Mouse (Mus musculus): Measurements from ENCODE around the gene Ugt1a9.

Ugt1a9 gene

DNA sequence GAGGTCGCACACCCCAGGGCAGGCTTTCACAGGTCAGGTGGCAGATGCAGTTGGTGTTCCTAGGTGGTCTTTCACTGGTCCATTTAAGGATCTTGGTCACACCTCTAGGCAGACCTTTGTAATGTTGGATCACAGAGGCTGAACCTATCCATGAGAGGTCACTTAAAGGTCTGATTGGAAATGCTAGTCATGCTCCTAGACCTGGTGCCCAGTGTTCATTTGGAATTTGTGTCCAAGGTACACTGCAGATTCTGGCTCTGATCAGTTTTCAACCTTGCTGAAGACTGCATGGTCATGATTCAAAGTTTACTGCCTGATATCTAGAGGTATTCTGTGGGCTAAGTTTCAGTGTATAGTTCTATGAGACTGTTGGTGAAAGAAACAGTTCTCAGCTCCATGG, 109.1 kb downstream of the Ugt1a9 start:
- DNase-seq (ENCODE audit: low read depth, low spot score), result no peak

DNA sequence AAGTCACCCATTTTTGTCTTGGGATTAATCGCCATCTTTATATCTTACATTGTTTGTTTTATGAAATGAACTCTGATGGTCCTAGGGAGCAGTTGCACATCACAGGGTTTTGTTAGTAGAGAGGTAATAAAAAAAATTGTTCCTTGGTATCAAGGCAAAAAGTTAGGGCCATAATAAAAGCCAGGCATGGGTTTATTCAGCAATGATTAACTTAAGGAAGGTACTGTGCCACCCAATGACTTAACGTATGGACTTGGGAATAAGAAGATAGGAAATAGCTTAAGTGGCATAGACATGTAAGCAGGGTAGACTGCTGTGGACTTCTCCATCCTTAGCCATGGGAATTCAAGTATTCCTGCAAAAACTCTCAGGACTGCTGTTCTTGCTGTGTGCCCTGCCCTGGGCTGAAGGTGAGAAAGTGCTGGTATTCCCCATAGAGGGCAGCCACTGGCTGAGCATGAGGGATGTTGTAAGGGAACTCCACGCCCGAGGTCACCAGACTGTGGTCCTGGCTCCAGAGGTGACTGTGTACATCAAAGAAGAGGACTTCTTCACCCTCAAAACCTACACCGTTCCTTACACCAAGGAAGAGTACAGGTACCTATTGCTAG, 115.8 kb downstream of the Ugt1a9 start:
- DNase-seq (ENCODE audit: low read depth, low spot score), result no peak

GRCm38 (mm10) chr1:88192136-88192535, 121.5 kb downstream of the Ugt1a9 start:
- DNase-seq (ENCODE audit: low read depth, low spot score), result no peak

- no peak for DNase-seq (ENCODE audit: low read depth, low spot score)
Measured at GRCm38 (mm10) chr1:88195687-88196086, 125.1 kb downstream of the Ugt1a9 start.

- DNase-seq (ENCODE audit: low read depth, low spot score), result no peak
Measured at GRCm38 (mm10) chr1:88197443-88197842, 126.8 kb downstream of the Ugt1a9 start.

DNA sequence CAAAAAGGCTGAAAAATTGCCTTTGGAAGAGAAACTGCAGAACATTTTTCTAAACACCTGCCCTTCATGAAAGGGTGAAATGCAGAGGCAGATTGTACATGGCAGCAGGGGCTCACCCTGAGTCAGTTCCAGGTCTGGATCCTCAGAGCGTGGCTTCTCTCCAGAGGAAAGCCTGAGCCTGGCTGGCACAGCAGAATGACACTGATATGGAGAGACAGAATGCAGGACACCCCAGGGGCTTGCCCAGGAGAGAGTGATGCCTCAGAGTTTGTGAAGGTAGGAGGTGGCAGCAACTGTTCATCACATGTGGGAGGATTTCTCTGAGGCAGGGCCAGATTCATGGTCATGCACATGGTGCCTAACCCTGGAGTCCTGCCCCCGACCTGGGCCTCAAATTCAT, 129.4 kb downstream of the Ugt1a9 start:
- DNase-seq (ENCODE audit: low read depth, low spot score), result no peak

DNA sequence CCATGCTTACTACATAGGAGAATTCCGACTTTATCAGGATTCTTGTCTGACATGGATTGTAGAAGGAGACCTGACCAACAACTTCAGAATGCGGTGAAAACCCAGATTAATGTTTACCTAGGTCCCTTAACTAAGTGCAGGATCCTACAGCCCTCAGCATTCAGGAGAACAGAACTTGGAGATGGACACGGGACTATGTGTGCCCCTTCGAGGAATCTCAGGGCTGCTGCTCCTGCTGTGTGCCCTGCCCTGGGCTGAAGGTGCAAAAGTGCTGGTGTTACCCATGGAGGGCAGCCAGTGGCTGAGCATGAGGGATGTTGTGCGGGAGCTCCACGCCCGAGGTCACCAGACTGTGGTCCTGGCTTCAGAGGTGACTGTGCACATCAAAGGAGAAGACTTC, 129.9 kb downstream of the Ugt1a9 start, which contains the start of gene Ugt1a2:
Gene Ugt1a2 (plus strand): TSS at position 146 of the 400 bp plus-strand sequence.
- no peak for DNase-seq (ENCODE audit: low read depth, low spot score)

DNA sequence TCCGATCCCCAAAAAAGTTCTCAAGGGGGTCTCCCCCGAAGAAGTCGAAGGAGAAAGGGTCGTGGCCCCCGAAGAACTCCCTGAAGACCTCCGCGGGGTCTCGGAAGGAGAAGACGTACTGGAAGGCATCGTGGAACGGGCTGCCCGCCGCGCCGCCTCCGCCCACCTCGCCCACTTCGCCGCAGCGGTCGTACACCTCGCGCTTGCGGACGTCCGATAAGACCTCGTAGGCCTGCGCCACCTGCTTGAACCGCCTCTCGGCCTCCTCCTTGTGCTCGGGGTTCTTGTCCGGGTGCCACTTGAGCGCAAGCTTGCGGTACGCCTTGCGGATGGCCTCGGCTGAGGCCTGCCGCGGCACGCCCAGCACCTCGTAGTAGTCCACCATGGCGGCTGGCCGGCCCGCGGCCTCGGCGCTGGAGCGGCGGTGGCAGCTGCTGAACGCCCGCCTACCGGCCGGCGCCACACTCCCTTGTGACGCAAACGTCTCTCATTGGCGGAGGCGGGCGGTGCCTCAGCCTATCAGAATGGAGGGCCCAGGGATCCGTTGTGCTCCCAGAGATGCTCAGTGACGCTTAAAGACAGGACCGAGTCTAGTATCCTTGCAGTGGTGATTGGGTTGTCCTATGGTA, 134.8 kb downstream of the Ugt1a9 start, which contains the start of gene Dnajb3:
Gene Dnajb3 (minus strand): TSS at position 489 of the 629 bp plus-strand sequence.
- peak; percentile 73 for DNase-seq (ENCODE audit: low read depth, low spot score)

- DNase-seq (ENCODE audit: low read depth, low spot score), result no peak
Measured at GRCm38 (mm10) chr1:88206843-88207479, 136.4 kb downstream of the Ugt1a9 start.

GRCm38 (mm10) chr1:88211812-88212211, 141.2 kb downstream of the Ugt1a9 start, which contains the start of gene Ugt1a1:
TSS of gene Ugt1a1 (plus strand) at chr1:88211959.
- DNase-seq (ENCODE audit: low read depth, low spot score), result no peak

- no peak for DNase-seq (ENCODE audit: low read depth, low spot score)
Measured at GRCm38 (mm10) chr1:88212341-88213045, 141.9 kb downstream of the Ugt1a9 start.

- DNase-seq (ENCODE audit: low read depth, low spot score), result no peak
Measured at GRCm38 (mm10) chr1:88213061-88213460, 142.5 kb downstream of the Ugt1a9 start.

DNA sequence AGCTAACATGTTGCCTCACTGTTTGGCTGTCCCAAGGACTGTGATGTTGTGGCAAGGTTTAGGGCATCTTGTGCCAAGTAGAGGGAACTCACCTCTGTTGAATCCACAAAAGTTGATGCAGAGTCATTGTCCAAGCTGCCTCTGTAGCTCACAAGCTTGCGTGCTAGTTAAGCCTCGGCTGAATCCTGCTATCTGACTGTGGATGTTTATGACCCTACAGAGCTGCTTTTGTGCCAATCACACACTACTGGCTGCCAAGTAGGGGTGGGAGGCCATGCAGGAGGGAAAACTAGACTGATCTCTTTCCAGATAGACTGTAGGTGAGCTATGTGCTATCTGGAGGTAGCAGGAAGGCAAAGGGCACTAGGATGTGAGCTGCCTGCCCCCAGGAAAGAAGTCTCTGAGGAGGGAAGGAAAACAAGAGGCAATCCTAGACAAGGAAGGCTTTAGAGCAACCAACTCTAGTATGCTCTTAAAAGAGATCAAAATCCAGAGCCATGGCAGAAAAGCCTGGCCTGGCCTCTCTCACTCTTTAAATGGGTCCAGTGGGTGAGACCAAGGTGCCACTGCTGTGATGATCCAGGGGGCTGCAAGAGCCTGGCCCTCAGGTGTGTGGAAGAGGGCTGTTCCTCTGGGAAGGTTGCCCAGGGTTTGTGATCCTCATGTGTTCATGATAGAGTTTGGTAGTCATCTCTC, 143.3 kb downstream of the Ugt1a9 start:
- DNase-seq (ENCODE audit: low read depth, low spot score), result no peak

DNA sequence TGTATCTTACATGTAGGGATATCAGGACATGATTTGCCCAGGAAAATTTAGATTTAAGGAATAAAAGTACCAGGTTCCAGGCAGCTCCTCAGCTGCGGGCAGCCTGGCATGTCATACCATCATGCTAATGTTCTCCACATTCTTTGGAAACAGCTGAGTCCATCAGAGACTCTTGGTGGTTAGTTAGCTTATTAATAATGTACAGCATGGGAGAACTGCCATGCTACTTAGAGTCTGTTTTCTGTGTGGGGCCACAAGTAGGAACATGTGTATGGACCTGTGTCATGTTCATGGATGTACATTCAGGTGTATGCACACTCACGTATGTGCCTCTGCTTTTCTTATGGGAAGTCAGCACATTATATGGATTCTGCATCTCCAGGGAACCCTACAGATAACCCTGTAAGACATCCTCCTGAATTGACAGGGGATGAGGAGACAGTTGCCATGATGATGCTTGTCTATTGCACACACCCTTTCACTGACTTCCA, 143.9 kb downstream of the Ugt1a9 start:
- DNase-seq (ENCODE audit: low read depth, low spot score), result no peak

DNA sequence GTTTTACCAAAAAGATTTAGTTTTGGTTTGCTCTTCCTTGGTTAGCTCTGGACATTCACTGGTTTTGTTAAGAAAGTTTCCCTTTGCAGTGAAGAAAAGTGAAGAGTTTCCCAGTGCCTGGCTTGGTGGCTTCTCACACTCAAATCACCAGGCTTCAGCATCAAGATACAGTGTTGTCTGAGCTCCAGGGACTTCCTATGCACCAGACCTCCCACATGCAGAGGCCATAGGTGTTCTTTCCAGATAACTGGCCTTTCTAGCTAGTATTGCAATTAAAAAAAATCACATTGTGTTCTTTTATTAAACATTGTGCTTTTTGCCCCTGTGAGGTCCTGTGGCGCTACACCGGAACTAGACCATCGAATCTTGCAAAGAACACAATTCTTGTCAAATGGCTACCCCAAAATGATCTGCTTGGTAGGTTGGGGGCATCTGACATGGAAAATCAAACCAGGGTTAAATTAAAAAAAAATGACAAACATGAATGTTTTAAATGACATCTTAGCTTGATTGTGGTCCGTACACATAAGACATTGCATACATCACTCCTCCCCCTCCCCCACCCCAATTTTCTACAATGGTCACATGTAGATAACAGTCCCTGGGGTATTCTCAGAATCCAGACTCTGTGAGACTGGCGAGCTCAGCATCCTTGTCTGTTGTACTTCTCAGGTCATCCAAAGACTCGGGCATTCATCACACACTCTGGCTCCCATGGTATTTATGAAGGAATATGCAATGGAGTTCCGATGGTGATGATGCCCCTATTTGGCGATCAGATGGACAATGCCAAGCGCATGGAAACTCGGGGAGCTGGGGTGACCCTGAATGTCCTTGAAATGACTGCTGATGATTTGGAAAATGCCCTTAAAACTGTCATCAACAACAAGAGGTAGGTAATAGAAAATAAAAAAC, 145.1 kb downstream of the Ugt1a9 start:
- DNase-seq (ENCODE audit: low read depth, low spot score), result no peak

DNA sequence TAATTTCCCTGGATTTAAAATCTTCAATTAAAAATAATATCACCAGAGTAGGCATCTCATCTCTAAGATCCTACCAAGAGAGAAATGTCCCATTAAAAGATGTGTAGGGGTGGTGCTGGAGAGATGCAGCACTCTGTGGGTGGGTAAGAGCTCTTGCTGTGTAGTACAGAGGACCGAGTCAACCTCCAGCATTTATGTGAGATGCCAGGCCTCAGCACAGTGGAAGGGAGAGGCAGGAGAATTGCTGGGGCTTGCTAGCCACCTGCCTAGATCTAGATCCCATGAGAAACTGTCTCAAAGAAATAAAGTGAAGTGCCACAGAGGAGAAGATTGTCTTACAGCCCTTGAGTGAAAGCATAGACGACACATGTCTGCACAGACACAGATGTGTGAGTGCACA, 146.0 kb downstream of the Ugt1a9 start:
- DNase-seq (ENCODE audit: low read depth, low spot score), result no peak

DNA sequence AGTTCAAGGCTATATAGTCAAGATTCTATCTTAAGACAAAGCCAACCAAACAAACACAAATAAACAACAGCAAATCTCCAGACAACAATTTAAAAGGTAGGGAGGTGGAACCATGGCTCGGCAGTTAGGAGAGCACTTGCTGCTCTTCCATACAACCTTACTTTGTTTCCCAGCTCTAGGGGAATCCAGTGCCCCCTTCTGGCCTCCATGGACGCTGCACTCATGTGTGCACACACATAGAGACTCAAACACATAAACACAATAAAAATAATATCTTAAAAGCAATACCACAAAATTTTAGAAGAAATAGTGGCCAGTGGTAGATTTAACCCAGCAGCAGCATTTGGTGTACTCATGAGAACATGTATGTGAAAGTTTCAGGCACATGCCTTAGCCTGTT, 146.5 kb downstream of the Ugt1a9 start:
- no peak for DNase-seq (ENCODE audit: low read depth, low spot score)

DNA sequence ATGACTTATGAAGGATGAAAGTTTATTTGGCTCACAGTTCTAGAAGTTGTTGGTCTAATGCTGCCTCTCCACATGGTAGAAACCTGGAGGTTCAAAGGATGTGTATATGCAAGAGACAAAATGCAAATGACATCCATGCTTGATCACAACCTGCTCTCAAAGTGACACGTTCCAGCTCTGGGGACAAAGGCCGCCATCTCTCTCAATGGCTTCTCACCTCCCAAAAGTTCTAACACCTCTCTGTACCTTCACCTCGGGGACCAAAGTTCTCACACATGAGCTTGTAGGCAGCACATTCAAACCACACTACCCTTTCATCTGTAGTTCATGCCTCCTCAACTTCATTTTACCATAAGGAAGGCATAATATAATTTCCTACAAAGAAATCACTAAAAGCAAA, 147.0 kb downstream of the Ugt1a9 start:
- DNase-seq (ENCODE audit: low read depth, low spot score), result no peak

GRCm38 (mm10) chr1:88218051-88218450, 147.5 kb downstream of the Ugt1a9 start:
- no peak for DNase-seq (ENCODE audit: low read depth, low spot score)

DNA sequence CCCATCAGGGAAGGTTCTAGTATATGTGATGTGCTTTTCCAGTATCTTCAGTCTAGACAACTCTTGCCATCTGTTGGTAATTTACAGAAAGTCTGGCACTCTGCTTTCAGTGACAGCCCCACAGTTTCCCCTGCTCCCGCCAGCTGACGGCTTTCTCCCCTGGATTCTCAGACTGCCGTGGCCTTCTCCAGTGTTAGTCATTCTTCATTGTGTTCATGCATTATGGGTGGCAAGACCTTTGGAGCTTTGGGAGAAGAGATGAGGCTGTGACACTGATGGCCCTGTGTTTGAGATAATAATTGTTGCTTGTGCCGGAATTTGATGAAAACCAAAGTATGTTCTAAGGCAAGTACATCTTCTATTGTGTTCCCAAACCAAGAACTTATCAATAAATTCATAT, 148.0 kb downstream of the Ugt1a9 start:
- DNase-seq (ENCODE audit: low read depth, low spot score), result no peak
